Mouse (Mus musculus): ENCODE data around the gene Nlrp1a.
A peak's percentile ranks its signal among the peaks of the same experiment; 100 is the strongest.

Gene Nlrp1a

DNA sequence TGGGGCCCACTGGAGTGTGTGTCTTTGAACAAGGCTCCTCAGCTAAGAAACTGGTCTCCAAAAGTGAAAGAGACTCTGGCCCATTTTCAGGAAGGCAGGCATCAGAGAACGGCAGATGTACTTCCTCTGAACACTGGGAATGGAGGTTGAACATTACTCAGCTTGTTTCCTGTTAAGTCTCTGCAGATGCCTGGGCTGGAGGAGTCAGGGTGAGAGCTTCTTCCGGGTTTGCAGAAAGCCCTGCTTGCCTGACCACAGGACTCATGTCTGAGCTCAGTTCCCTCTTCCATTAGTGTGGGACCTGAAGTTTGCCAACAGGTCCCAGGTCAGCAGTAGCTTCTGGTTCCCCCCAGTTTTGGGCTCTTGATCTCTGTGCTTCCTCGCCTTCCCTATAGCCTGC lies at the start of gene Nlrp1a:
Gene Nlrp1a (minus strand): TSS at position 44 of the 400 bp plus-strand sequence.
- DNase-seq (ENCODE audit: low spot score), result peak; percentile 9

DNA sequence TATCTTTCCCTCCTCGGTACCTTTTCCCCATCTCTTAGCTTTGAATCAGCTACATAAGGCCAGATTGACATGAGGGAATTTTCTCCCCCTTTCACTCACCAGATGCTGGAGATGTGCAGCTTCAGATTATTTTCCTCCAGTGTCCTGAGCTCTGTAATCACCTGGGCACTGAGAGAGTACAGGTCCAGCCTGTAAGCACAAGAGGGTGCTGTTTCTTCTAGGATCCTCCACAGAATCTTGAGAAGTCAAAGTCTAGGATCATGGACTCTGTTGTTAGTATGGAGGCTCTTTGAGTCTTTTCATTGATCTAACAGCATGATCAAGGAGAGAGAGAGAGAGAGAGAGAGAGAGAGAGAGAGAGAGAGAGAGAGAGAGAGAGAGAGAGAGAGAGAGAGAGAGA lies 25.1 kb upstream of the Nlrp1a start:
- DNase-seq (ENCODE audit: low spot score), result no peak

DNA sequence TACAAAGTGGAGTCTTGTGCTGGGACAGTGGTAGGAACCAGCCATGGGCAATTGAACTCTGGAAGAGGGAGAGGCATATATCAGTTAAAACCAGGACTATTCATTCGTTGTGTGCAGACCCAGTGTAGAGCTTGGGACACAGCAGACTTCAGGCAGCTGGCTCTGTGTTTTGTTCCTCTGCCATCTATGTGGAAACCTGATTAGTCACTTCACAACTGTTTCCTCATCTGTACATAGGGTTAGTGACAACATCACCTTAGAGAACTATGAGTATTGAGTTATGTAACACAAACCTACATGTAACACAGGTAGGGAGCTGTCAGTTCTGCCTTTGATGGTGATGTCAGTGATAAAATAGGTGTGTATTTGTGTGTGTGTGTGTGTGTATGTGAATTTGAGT lies 19.6 kb upstream of the Nlrp1a start:
- DNase-seq (ENCODE audit: low spot score), result no peak

DNA sequence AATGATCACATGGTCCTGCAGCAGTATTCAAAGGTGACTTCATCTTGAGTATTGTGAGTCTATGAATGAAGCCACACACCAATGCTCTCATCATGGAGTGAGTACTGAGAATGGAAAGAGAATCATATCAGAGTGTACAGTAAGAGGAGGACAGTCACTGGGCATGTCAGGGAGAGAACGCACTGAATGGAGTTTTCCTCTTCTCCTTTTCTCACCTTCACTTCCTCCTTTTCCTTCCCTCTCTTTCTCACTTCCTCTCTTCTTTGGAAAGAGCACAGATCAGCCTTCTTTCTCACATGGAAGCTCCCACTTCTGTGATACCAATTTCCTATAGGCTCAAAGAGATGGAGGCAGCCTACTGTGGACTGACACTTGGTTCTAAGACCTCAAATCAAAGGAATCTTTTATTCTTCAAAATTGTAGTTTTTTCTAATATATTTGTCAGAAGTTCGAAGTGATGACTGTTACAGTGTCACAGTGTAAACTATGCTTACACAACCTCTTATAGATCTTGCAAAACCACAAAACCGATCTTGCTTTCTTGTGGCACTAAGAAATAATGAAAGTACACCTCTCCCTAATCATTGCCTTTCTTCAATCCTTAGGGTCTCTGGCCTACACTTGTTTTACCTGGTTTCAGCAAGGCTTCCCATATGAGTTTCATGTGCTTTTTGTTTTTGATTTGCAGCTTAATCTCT lies 15.1 kb upstream of the Nlrp1a start:
- DNase-seq (ENCODE audit: low spot score), result no peak

DNA sequence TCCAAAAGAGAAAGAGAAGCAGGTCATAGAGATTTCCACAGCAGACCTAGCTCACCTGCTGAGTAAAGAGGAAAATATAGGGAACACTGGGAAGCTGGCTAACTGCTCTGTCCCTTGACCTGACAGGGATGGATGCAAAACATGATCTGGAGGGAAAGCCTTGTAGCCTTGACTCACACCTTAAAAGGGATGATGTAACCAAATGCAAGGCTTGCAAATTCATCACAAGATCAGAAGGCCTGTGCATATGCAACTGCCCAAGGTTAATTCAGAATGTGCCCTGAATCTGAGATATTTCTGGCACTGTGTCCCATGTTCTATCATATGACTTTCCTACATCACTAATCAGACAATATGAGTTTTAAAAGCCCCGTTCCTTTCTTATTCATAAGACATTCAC lies 10.8 kb upstream of the Nlrp1a start:
- no peak for DNase-seq (ENCODE audit: low spot score)

DNA sequence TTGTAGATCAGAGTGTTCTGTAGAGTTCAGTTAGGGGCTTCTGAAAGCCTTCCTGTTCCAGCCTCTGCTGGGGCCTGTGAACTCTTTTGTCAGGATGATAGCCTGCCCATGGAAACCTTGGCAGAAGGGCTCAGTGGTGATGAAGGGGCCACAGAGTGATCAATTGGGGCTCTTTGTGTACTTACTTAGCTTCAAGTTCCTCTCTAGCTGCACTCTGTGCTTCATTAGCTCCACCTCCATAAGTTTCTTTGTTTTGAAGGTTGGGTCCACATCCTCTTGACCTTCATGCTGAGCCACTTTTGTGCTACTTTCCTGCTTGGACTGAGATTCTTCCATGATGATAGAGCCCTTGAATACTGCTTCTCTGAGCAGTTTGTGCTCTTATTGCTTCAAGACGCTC lies 2.5 kb downstream of the Nlrp1a start:
- no peak for DNase-seq (ENCODE audit: low spot score)

DNA sequence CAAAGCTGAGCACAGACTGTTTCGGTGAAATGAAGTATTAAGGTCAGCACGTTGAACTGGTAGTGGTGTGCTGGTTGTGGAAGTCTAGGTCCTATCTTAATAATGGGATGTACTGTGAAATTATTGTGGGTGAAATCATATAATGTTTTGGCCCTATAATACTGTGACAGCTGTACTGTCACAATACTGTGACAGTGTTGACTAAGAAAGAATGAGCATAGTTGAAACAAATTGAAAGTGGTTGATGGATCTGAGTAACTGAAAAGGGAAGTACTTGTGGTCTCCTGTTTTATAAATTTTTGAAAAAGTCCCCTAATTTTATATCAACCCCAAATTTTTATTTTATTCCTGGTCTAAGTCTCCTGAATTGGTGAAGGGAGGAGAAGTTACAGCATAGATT lies 37.4 kb downstream of the Nlrp1a start:
- no peak for DNase-seq (ENCODE audit: low spot score)

DNA sequence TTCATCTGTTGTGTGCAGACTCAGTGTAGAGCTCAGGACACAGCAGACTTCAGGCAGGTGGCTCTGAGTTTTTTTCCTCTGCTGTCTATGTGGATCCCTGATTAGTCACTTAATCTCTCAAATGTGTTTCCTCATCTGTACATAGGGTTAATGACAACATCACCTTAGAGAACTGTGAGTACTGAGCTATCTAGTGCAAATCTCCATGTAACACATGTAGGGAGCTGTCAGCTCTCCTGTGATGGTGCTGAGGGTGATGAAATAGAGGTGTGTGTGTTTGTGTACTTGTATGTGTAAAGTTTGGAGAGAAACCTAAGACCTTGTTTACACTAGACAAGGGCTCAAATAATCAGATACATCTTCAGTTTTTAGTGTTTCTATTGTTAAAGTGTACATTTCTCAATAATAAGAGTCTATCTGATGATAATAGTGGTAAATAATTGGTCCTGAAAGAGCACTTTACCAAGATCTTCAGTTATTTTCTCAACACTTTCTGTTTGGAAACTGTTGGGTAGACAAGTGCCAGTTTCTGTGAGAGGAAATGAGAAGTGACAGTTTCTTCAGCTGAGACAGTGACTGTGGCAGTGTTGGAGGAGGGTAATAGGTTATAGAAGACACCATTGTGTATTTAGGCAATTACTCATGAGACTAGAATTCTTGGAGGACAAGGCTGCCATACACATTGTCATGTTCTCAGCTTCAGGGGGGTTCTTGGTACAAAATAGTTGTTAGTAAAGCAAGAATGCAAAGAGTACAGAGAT lies 38.1 kb downstream of the Nlrp1a start:
- DNase-seq (ENCODE audit: low spot score), result no peak

DNA sequence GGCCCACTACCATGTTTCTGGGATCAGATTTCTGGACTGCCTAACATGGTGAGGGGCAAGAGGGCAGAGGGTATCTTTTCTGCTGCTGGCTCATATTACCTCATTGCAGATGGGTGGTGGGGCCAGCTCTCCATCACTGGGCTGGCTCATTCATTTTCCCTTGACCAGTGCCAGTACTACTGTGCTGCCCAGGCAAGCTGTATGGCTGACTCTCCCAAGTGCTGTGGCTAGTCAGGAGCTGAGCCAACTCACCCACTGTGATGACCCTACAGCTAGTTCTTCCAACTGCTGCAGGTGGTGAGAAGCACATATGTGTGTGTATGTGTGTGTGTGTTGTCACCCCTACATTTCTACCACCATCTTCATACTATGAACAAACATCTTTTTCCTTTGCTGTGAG lies 40.6 kb downstream of the Nlrp1a start:
- no peak for DNase-seq (ENCODE audit: low spot score)

DNA sequence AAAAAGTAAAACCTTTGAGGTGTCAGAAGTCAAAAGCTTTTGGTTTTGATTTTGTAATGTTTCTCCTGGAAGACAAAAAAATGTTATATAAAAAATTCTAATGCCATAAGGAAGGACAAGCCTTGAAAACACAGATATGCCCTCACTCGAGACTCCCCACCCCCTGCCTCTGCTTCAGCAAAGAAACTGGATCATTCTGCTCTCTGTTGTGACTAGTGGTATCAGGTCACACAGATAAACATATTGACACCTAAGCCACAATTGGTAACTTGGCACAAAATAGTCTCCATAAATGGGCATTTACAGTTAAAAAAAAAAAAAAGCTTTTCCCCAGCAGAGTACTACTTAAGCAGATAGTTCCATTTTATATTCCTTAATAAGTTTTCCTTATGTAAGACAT lies 68.2 kb downstream of the Nlrp1a start:
- DNase-seq (ENCODE audit: low spot score), result no peak

DNA sequence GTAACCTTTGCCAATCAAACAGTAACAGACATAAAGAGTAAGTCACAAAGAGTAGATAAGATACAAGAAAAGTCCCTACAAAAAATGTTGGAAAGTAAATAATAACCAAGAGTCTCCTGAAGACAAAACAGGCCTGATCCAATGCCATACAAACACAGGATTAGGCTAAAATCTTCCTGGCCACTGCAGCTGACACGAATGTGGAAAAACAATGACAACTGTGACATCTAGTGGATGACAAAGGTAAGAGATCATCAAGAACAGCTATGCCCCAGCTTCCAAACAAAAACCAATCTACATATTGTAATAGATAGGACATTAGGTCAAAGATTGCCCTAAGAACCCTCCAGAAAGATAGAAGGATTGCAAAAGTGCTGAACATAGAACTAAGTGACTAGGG lies 92.0 kb downstream of the Nlrp1a start:
- DNase-seq (ENCODE audit: low spot score), result no peak

All from T-cell, adult 2 months (primary cell).